Mouse (Mus musculus) hindbrain, embryonic 11.5 days (tissue): ENCODE results near the gene Pcnx3. TPM values are rescaled to one million over a fixed set of nuclear protein-coding genes. Genes with fewer than 3 reads are reported as not detected.

ENCODE experiments used
- ATAC-seq: fragments of 200-750 bp; cut with Nextera tagmentation; 2 replicates; pipeline ENCODE4 v1.8.0; 2017; ENCODE audit warnings: mild to moderate bottlenecking, moderate TSS enrichment, moderate library complexity; ENCODE audit not compliant: low FRiP score
- DNase-seq: peaks from one replicate; pipeline ENCODE4 v3.0.0-alpha.2; 2015; ENCODE audit warnings: low spot score
- H3K27ac ChIP-seq: fragments of 300-500 bp; sonication (generic); 2 replicates; pipeline ENCODE4 v1.5.1; 2014; ENCODE audit warnings: mild to moderate bottlenecking, low read depth, low read length
- H3K27me3 ChIP-seq: fragments of 300-500 bp; sonication (generic); 2 replicates; pipeline ENCODE4 v1.6.1; 2014; ENCODE audit warnings: mild to moderate bottlenecking, low read length, moderate library complexity, mixed read lengths; ENCODE audit not compliant: control insufficient read depth, insufficient read depth
- H3K36me3 ChIP-seq: fragments of 300-500 bp; sonication (generic); 2 replicates; pipeline ENCODE4 v1.6.1; 2014; ENCODE audit warnings: mild to moderate bottlenecking, low read length, moderate library complexity, mixed read lengths; ENCODE audit not compliant: control insufficient read depth, insufficient read depth
- H3K4me1 ChIP-seq: fragments of 300-500 bp; sonication (generic); replicated peaks from 2 replicates; pipeline ENCODE4 v1.6.1; 2014; ENCODE audit warnings: low read length, mixed read lengths; ENCODE audit not compliant: control insufficient read depth, insufficient read depth
- H3K4me2 ChIP-seq: fragments of 300-500 bp; sonication (generic); replicated peaks from 2 replicates; pipeline ENCODE4 v1.6.1; 2014; ENCODE audit warnings: mild to moderate bottlenecking, low read depth, low read length
- H3K4me3 ChIP-seq: fragments of 300-500 bp; sonication (generic); 2 replicates; pipeline ENCODE4 v1.5.1; 2014; ENCODE audit warnings: low read depth, low read length
- H3K9ac ChIP-seq: fragments of 300-500 bp; sonication (generic); 2 replicates; pipeline ENCODE4 v1.6.1; 2014; ENCODE audit warnings: low read depth, low read length
- H3K9me3 ChIP-seq: fragments of 300-500 bp; sonication (generic); 2 replicates; pipeline ENCODE4 v1.6.1; 2016; ENCODE audit warnings: low read length; ENCODE audit not compliant: control insufficient read depth
- WGBS: fragments of 180-500 bp; shearing (Covaris S2); extraction: QIAGEN DNeasy Blood & Tissue Kit; methylation state at CpG from one replicate; pipeline ENCODE4 v1.1.7; 2014; 5-methylcytosine and 5-hydroxymethylcytosine counted together
- polyA plus RNA-seq: library from polyadenylated mRNA; unstranded; fragments of >200 nt; fragmentation: Nextera tagmentation; extraction: Ambion mirVana; gene quantifications from 2 replicates; pipeline ENCODE4 v1.2.1, GENCODE M21; 2014

Gene Pcnx3
- polyA plus RNA-seq, 1 experiment from 2014 or later = 22.9 TPM

- Histone ChIP-seq H3K9ac (no peak within 1 kb of the TSS), H3K4me1 (no peaks in the 10 kb centered on the region), H3K9me3 (no peaks in the 10 kb centered on the region), H3K27ac (0 out of 2 replicates have a peak within 1 kb of the TSS, but pooled peaks have one; percentile 30), H3K4me3 (no peak within 1 kb of the TSS), H3K27me3 (no peaks in the 10 kb centered on the region), H3K4me2 (no peak within 1 kb of the TSS), H3K36me3 (peaks cover 13% of the 10 kb centered on the region)
- no peak for ATAC-seq
- DNase-seq = no peak
- 81% methylated on average over 17 of the region's 17 CpGs for WGBS
Observed at GRCm38 (mm10) chr19:5704163-5704800, 15.6 kb upstream of the Pcnx3 start, which contains the start of gene Kcnk7. Gene Kcnk7, plus strand, starts transcription at chr19:5704367.

- Histone ChIP-seq H3K4me2 (peak overlapping the region; percentile 46), H3K9me3 (no peaks in the 10 kb centered on the region), H3K27ac (no peak overlapping the region), H3K27me3 (peaks cover 7% of the 10 kb centered on the region; the same call in 1 of the 2 replicates), H3K9ac (peak overlapping the region; percentile 28; the same call in 1 of the 2 replicates), H3K36me3 (peaks cover 8% of the 10 kb centered on the region; the same call in 1 of the 2 replicates), H3K4me1 (peaks cover 11% of the 10 kb centered on the region; the same call in 1 of the 2 replicates), H3K4me3 (peak overlapping the region; percentile 26)
- peak; percentile 69 for DNase-seq
- ATAC-seq = peak; percentile 49; the same call in 1 of the 2 replicates
- WGBS = 14% methylated on average over 41 of the region's 41 CpGs
Observed at GRCm38 (mm10) chr19:5695849-5696462, 7.2 kb upstream of the Pcnx3 start.

GRCm38 (mm10) chr19:5693801-5694200 is 5.1 kb upstream of the Pcnx3 start:
- Histone ChIP-seq H3K4me1 (peaks cover 14% of the 10 kb centered on the region; the same call in 1 of the 2 replicates), H3K4me3 (no peak overlapping the region), H3K9ac (no peak overlapping the region), H3K4me2 (no peak overlapping the region), H3K27ac (no peak overlapping the region), H3K9me3 (no peaks in the 10 kb centered on the region), H3K36me3 (peaks cover 5% of the 10 kb centered on the region; the same call in 1 of the 2 replicates), H3K27me3 (peaks cover 7% of the 10 kb centered on the region; the same call in 1 of the 2 replicates)
- ATAC-seq = no peak
- 89% methylated on average over 6 of the region's 6 CpGs for WGBS
- DNase-seq = no peak

GRCm38 (mm10) chr19:5692913-5693396 is 4.2 kb upstream of the Pcnx3 start:
- Histone ChIP-seq H3K4me3 (no peak overlapping the region), H3K27me3 (peaks cover 7% of the 10 kb centered on the region; the same call in 1 of the 2 replicates), H3K4me2 (peak overlapping the region; percentile 96; the same call in 1 of the 2 replicates), H3K9me3 (no peaks in the 10 kb centered on the region), H3K36me3 (peaks cover 3% of the 10 kb centered on the region; the same call in 1 of the 2 replicates), H3K9ac (no peak overlapping the region), H3K4me1 (peaks cover 14% of the 10 kb centered on the region; the same call in 1 of the 2 replicates), H3K27ac (peak overlapping the region; percentile 19; the same call in 1 of the 2 replicates)
- ATAC-seq (no peak), DNase-seq (no peak)
- 83% methylated on average over 10 of the region's 10 CpGs for WGBS

GRCm38 (mm10) chr19:5692086-5692912 is 3.6 kb upstream of the Pcnx3 start:
- ATAC-seq = no peak
- Histone ChIP-seq H3K4me2 (peak overlapping the region; percentile 96), H3K27ac (peak overlapping the region; percentile 19), H3K9me3 (no peaks in the 10 kb centered on the region), H3K4me3 (peak overlapping the region; percentile 88; the same call in 1 of the 2 replicates), H3K36me3 (no peaks in the 10 kb centered on the region; the same call in 1 of the 2 replicates), H3K4me1 (peaks cover 16% of the 10 kb centered on the region; the same call in 1 of the 2 replicates), H3K9ac (peak overlapping the region; percentile 37), H3K27me3 (peaks cover 7% of the 10 kb centered on the region; the same call in 1 of the 2 replicates)
- WGBS = 72% methylated on average over 10 of the region's 10 CpGs
- no peak for DNase-seq

GRCm38 (mm10) chr19:5691601-5692000 is 2.9 kb upstream of the Pcnx3 start:
- H3K9ac ChIP-seq = peak overlapping the region; percentile 31; the same call in 1 of the 2 replicates
- peaks cover 7% of the 10 kb centered on the region; the same call in 1 of the 2 replicates for H3K27me3 ChIP-seq
- no peak overlapping the region for H3K27ac ChIP-seq
- no peaks in the 10 kb centered on the region for H3K9me3 ChIP-seq
- peak overlapping the region; percentile 88 for H3K4me3 ChIP-seq
- H3K4me2 ChIP-seq = peak overlapping the region; percentile 96
- H3K36me3 ChIP-seq = no peaks in the 10 kb centered on the region
- ATAC-seq = no peak
- no peak for DNase-seq
- WGBS = 80% methylated on average over 5 of the region's 5 CpGs
- peaks cover 17% of the 10 kb centered on the region; the same call in 1 of the 2 replicates for H3K4me1 ChIP-seq

- 76% methylated on average over 15 of the region's 15 CpGs for WGBS
- peak overlapping the region; percentile 96 for H3K4me2 ChIP-seq
- H3K27me3 ChIP-seq = peaks cover 5% of the 10 kb centered on the region; the same call in 1 of the 2 replicates
- H3K27ac ChIP-seq = no peak overlapping the region
- ATAC-seq (no peak), DNase-seq (no peak)
- H3K9ac ChIP-seq = peak overlapping the region; percentile 87
- peak overlapping the region; percentile 88 for H3K4me3 ChIP-seq
- H3K4me1 ChIP-seq = peaks cover 17% of the 10 kb centered on the region; the same call in 1 of the 2 replicates
- no peaks in the 10 kb centered on the region for H3K9me3 ChIP-seq
- peaks cover 4% of the 10 kb centered on the region; the same call in 1 of the 2 replicates for H3K36me3 ChIP-seq
Observed at GRCm38 (mm10) chr19:5690343-5690735, 1.6 kb upstream of the Pcnx3 start.
